Mouse (Mus musculus): ENCODE results near the gene Xylt2. TPM values are rescaled to one million over a fixed set of nuclear protein-coding genes. Genes with fewer than 3 reads are reported as not detected.
"Not testable (repeated sequence)": the region's sequence is repeated elsewhere in the genome, so short reads cannot be mapped to it uniquely, and the experiment has no call there.

Gene Xylt2
- polyA plus RNA-seq, 1 experiment from 2014 or later = 15.4 TPM

DNA sequence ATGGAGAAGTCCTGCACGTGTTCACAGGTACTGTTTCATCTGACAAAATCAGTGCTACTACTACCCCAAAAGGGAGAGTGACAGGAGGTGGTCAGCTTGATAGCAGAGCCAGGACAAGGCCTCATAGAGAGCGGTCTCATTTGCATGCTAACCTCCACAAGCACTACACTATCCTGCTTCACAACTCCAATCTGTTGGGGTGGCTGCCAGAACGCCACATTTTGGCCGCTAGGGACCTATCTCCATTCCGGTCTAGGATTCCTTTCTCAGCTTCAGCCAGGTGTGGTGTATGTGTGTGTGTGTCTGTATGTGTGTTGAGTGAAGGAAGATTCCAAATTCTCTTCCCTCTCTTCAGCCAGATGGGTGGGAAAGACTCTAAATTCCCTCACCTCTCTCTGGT lies 1.9 kb downstream of the Xylt2 start:
- no peaks in the 10 kb centered on the region for H3K27me3 ChIP-seq (replicated peaks)
- no peaks in the 10 kb centered on the region for H3K9me3 ChIP-seq (replicated peaks)
- H3K9ac ChIP-seq (replicated peaks) = 0 out of 2 replicates have a peak overlapping the region, but pooled peaks have one; percentile 80
- H3K4me1 ChIP-seq = peaks cover 49% of the 10 kb centered on the region
- no peaks in the 10 kb centered on the region for H3K36me3 ChIP-seq
- ATAC-seq (ENCODE audit: low FRiP score) = no peak
- H3K4me2 ChIP-seq = peak overlapping the region; percentile 80
- 0 out of 2 replicates have a peak overlapping the region, but pooled peaks have one; percentile 81 for H3K4me3 ChIP-seq (replicated peaks)
- H3K27ac ChIP-seq (replicated peaks) = no peak overlapping the region
- WGBS = 83% methylated on average over 5 of the region's 5 CpGs

DNA sequence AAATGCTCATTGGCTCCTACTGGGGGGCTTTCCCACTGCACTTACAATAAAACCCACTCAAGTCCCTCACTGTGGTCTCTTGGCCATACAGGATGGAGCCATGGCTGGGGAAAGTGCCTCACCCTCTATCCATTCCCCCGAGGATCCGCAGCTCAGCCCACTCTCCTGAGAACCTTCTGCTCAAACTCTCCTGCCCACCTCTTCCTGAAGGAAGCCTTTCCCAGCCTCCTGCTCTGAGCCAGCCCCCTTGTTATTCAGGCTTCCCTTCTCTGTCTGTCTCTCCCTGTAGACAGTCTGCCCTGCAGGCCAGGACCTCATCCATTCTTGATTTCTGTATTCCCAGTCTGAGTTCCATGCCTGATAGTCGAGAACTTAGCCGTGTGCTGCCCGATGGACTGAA lies 2.3 kb downstream of the Xylt2 start:
- WGBS = 89% methylated on average over 5 of the region's 5 CpGs
- ATAC-seq (ENCODE audit: low FRiP score) = no peak
- Histone ChIP-seq H3K4me3 (replicated peaks) (no peak overlapping the region), H3K9me3 (replicated peaks) (no peaks in the 10 kb centered on the region), H3K4me2 (peak overlapping the region; percentile 80; the same call in 1 of the 2 replicates), H3K4me1 (peaks cover 49% of the 10 kb centered on the region), H3K36me3 (0 out of 2 replicates have a peak, but pooled peaks cover 4% of the 10 kb centered on the region), H3K27ac (replicated peaks) (no peak overlapping the region), H3K27me3 (replicated peaks) (no peaks in the 10 kb centered on the region), H3K9ac (replicated peaks) (no peak overlapping the region)

DNA sequence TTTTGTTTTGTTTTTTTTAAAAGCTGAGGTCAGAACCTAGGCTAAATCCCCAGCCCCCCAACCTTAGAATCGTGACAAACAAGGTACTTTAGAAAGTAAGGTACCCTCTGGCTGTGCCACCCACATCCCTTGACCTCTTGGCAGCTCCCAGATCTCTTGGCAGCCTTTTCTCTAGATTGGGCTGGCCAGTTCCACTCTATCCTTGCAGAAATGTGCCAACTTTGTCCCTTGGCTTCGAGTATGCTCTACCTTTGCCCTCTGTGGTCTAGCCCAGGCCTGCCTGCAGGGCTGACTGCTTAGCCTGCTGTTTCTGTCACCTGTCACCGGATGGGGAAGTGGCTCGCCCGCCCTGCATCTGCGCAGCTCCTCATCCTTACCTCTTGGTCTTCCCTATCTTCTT lies 12.0 kb downstream of the Xylt2 start:
- Histone ChIP-seq H3K4me2 (no peak overlapping the region), H3K9me3 (replicated peaks) (no peaks in the 10 kb centered on the region), H3K9ac (replicated peaks) (no peak overlapping the region), H3K4me3 (replicated peaks) (no peak overlapping the region), H3K27me3 (replicated peaks) (no peaks in the 10 kb centered on the region), H3K36me3 (peaks cover 86% of the 10 kb centered on the region), H3K4me1 (no peaks in the 10 kb centered on the region), H3K27ac (replicated peaks) (no peak overlapping the region)
- no peak for ATAC-seq (ENCODE audit: low FRiP score)
- 94% methylated on average over 6 of the region's 6 CpGs for WGBS

DNA sequence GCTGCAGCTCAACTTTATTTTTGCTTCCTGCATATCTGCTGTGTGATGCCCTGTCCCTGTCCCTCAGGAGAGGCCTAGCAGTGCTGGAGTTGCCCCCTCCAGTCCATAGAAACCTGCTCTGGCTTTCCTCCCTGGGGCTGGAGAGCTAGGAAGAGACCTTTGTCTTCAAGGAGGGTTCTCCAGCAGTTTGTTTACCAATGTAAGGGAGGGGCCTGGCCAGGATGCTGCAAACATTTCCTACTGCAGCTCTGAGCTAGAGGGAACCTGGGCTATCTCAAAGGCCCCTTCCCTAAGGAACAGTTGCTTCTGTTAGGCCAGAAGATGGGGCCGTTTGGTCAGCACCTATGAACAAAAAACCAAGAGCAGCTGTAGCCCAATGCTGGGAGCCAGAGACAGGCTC lies 16.0 kb downstream of the Xylt2 start:
- no peak overlapping the region for H3K4me2 ChIP-seq
- H3K27ac ChIP-seq (replicated peaks) = 0 out of 2 replicates have a peak overlapping the region, but pooled peaks have one; percentile 9
- H3K27me3 ChIP-seq (replicated peaks) = no peaks in the 10 kb centered on the region
- no peaks in the 10 kb centered on the region for H3K4me1 ChIP-seq
- H3K4me3 ChIP-seq (replicated peaks) = no peak overlapping the region
- H3K9me3 ChIP-seq (replicated peaks) = no peaks in the 10 kb centered on the region
- no peak overlapping the region for H3K9ac ChIP-seq (replicated peaks)
- peaks cover 78% of the 10 kb centered on the region for H3K36me3 ChIP-seq
- 69% methylated on average over 1 of the region's 1 CpGs for WGBS
- ATAC-seq (ENCODE audit: low FRiP score) = no peak

DNA sequence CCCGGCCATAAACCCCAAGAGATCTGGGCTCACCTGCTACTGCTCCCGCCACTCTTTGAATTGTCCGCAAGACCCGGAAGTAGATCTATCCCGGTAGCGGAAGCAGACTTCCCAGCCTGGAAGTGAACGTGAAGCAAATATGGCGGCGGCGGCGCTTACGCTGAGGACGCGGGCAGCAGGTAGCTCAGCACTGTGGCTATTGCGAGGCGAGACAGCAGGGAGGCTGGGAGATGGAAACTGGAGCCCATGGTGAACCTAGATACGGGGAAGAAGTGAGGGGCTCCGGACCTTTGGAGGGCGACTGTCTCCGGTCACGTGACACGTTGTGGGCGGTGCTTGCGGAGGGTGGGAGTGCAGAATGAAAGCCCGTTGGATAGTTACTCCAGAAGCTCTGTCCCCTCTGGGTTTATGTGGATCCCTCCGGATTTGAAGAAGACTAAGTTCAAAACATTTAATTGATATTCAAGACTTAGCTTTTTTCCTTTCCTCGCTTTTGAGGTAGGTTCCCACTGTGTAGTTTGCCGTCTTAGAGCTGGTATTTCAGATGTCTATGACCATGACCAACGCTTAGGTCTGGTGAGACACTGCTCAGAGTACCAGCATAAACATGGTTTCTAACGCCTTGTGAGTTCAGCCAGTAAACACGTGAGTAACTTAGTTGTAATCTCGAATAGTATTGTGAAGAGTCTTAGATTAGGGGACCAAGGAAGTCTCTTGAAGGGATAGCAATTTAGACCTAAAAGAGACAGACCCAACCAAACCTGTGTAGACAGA lies 23.5 kb downstream of the Xylt2 start, which contains the start of the genes Mrpl27 and Eme1:
Gene Mrpl27, plus strand, starts transcription at position 105 of the 774 bp plus-strand sequence.
Gene Eme1, minus strand, starts transcription at position 302 of the 774 bp plus-strand sequence.
- H3K4me2 ChIP-seq = peak within 1 kb of the TSS; percentile 86
- 1% methylated on average over 32 of the region's 32 CpGs for WGBS
- H3K27ac ChIP-seq (replicated peaks) = peak within 1 kb of the TSS; percentile 98
- no peaks in the 10 kb centered on the region for H3K9me3 ChIP-seq (replicated peaks)
- peak; percentile 93 for ATAC-seq (ENCODE audit: low FRiP score)
- peaks cover 16% of the 10 kb centered on the region for H3K4me1 ChIP-seq
- peak within 1 kb of the TSS; percentile 67 for H3K9ac ChIP-seq (replicated peaks)
- peak within 1 kb of the TSS; percentile 72 for H3K4me3 ChIP-seq (replicated peaks)
- no peaks in the 10 kb centered on the region for H3K27me3 ChIP-seq (replicated peaks)
- H3K36me3 ChIP-seq = peaks cover 18% of the 10 kb centered on the region

DNA sequence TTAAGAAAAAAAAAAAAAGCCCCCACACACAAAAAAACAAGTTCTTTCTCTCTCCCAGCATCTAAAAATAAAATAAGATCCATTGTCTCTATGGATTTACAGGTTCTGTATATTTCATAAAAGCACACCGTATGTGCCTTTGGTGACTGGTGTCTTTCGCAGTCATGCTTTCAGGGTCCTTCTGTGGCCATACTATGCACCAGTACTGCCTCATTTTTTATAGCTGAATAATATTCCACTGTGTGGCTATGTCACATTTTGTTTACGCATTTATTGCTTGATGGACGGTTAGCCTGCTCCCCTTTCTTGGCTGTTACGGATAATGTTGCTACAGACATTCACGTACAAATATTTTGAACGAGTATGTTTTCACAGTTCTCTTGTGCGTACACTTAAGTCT lies 24.3 kb downstream of the Xylt2 start:
- ATAC-seq (ENCODE audit: low FRiP score) = no peak
- 48% methylated on average over 8 of the region's 8 CpGs for WGBS

DNA sequence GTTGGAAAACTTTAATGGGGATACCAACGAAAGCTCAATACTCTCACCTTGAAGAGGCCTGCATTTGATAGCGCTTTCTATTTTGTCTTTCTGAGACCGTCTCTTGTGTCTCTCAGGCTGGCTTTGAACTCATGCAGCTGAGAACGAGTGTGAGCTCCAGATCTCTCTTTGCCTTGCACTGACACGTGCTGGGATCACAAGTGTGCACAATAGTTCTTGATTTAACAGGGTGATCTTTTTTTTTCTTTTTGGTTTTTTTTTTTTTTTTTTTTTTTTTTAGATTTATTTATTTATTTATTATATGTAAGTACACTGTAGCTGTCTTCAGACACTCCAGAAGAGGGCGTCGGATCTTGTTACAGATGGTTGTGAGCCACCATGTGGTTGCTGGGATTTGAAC lies 26.1 kb downstream of the Xylt2 start:
- not testable (repeated sequence) for ATAC-seq (ENCODE audit: low FRiP score)

More for the DNA sequence above, 24.3 kb downstream of the Xylt2 start:
- Histone ChIP-seq H3K36me3 (peaks cover 16% of the 10 kb centered on the region), H3K27me3 (replicated peaks) (no peaks in the 10 kb centered on the region), H3K9me3 (replicated peaks) (no peaks in the 10 kb centered on the region), H3K27ac (replicated peaks) (no peak overlapping the region), H3K4me2 (peak overlapping the region; percentile 86), H3K9ac (replicated peaks) (no peak overlapping the region), H3K4me3 (replicated peaks) (peak overlapping the region; percentile 72), H3K4me1 (peaks cover 16% of the 10 kb centered on the region)

DNA sequence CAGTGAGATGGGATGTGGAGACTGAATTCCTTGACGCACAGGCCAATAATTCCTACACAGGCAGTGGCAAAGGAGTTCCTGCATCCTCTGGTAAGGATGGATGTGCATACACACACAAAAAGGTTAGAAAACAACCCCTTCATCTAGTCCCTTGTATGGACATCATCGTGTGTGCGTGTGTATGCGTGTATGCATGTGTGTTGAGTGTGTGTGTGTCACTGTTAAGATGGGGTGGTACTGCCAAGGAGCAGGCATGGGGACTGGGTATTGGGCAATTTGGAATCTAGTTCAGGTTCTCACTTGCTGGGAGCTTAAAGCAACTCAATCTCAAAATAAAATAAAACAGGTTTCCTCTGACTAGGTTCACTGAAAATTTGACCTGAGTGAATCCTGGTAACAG lies 30.9 kb downstream of the Xylt2 start:
- WGBS = 95% methylated on average over 4 of the region's 4 CpGs
- no peaks in the 10 kb centered on the region for H3K27me3 ChIP-seq (replicated peaks)
- ATAC-seq (ENCODE audit: low FRiP score) = no peak
- no peak overlapping the region for H3K9ac ChIP-seq (replicated peaks)
- no peaks in the 10 kb centered on the region for H3K4me1 ChIP-seq
- peaks cover 63% of the 10 kb centered on the region for H3K36me3 ChIP-seq
- no peak overlapping the region for H3K4me2 ChIP-seq
- H3K9me3 ChIP-seq (replicated peaks) = no peaks in the 10 kb centered on the region
- H3K27ac ChIP-seq (replicated peaks) = no peak overlapping the region
- no peak overlapping the region for H3K4me3 ChIP-seq (replicated peaks)

More for the DNA sequence above, 26.1 kb downstream of the Xylt2 start:
- H3K9me3 ChIP-seq (replicated peaks); H3K27ac ChIP-seq (replicated peaks); H3K9ac ChIP-seq (replicated peaks); H3K27me3 ChIP-seq (replicated peaks); H3K4me3 ChIP-seq (replicated peaks); H3K4me2 ChIP-seq: not testable (repeated sequence)
- Histone ChIP-seq H3K36me3 (peaks cover 17% of the 10 kb centered on the region), H3K4me1 (peaks cover 16% of the 10 kb centered on the region)
- 97% methylated on average over 5 of the region's 7 CpGs for WGBS

DNA sequence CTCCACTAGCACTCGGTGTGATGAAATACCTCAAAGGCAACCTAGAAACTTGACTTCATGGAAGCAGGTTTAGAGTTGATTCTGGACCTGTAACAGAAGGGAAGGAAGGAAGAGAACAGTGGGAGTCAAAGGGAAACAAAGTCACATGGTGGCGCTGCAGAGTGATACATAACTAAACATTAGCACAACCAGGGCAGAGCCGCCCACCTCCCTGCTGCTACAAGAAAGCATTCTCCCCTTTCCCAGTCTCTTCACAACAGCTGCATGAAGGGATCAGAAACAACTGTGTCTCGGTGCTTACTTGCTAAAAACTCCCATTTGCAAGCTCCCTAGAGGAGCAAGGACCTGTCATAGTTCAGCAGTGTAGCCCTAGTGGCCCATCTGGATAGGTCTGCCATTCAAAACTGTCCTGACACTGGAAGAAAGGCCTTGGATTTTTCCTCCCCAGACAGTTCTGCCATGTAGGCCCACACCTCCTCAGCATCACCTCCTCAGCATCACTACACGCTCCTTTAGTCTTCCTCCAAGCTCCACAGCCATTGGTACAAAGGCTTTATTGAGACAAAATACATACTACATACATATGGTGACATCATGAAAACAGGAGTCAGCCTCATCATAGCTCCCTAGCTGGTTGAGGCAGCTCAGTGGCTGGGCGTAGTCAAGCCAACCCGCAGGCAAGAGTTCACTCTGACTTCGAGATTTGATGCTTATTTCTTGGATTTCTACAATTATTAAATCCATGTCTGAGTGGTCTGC lies 32.7 kb downstream of the Xylt2 start:
- H3K9ac ChIP-seq (replicated peaks) = no peak overlapping the region
- peaks cover 81% of the 10 kb centered on the region for H3K36me3 ChIP-seq
- H3K4me2 ChIP-seq = no peak overlapping the region
- H3K4me1 ChIP-seq = no peaks in the 10 kb centered on the region
- H3K9me3 ChIP-seq (replicated peaks) = no peaks in the 10 kb centered on the region
- no peaks in the 10 kb centered on the region for H3K27me3 ChIP-seq (replicated peaks)
- H3K27ac ChIP-seq (replicated peaks) = no peak overlapping the region
- no peak overlapping the region for H3K4me3 ChIP-seq (replicated peaks)
- no peak for ATAC-seq (ENCODE audit: low FRiP score)
- WGBS = 92% methylated on average over 8 of the region's 8 CpGs

DNA sequence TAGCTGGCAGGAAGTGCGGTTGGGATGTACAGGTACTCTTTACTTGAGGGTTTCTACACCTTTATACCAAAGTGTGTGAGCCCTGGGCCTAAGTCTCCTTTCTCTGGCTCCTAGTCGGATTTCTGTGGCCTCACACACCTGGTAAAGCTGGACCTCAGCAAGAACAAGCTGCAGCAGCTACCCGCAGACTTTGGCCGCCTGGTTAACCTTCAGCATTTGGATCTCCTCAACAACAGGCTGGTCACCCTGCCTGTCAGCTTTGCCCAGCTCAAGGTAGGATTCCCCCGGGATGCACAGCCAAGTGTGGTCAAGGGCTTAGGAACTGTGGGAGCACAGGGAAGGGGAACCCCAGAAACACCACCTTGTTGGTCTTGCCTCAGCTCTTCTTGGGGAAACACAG lies 42.9 kb downstream of the Xylt2 start:
- Histone ChIP-seq H3K9me3 (replicated peaks) (no peaks in the 10 kb centered on the region), H3K4me2 (no peak overlapping the region), H3K9ac (replicated peaks) (no peak overlapping the region), H3K27me3 (replicated peaks) (no peaks in the 10 kb centered on the region), H3K4me3 (replicated peaks) (no peak overlapping the region), H3K4me1 (peaks cover 14% of the 10 kb centered on the region), H3K27ac (replicated peaks) (no peak overlapping the region), H3K36me3 (peaks cover 75% of the 10 kb centered on the region)
- 92% methylated on average over 5 of the region's 5 CpGs for WGBS
- ATAC-seq (ENCODE audit: low FRiP score) = no peak

DNA sequence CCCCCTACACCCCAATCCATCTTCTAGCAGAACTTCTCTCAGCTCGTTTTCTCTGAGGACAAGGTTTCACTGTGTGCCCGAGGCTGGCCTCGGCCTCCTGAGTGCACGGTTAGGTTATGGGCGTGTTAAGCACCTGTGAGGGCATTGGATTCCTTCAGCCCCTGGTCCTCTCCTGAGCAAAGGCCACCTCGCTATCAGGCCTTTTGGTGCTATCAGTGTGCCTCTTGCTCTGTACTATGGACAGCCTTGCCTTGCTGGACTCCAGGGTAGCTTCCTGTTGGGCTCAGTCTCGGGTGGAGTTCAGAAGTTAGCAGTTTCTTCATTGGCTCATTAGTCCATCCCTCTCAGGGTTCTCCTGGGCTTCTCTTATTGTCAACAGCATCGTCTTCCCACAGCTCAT lies 44.3 kb downstream of the Xylt2 start:
- no peak overlapping the region for H3K9ac ChIP-seq (replicated peaks)
- H3K27me3 ChIP-seq (replicated peaks) = no peaks in the 10 kb centered on the region
- H3K9me3 ChIP-seq (replicated peaks) = no peaks in the 10 kb centered on the region
- no peak overlapping the region for H3K4me2 ChIP-seq
- no peak overlapping the region for H3K27ac ChIP-seq (replicated peaks)
- no peak for ATAC-seq (ENCODE audit: low FRiP score)
- peaks cover 61% of the 10 kb centered on the region for H3K36me3 ChIP-seq
- peaks cover 14% of the 10 kb centered on the region for H3K4me1 ChIP-seq
- 87% methylated on average over 8 of the region's 8 CpGs for WGBS
- H3K4me3 ChIP-seq (replicated peaks) = no peak overlapping the region

DNA sequence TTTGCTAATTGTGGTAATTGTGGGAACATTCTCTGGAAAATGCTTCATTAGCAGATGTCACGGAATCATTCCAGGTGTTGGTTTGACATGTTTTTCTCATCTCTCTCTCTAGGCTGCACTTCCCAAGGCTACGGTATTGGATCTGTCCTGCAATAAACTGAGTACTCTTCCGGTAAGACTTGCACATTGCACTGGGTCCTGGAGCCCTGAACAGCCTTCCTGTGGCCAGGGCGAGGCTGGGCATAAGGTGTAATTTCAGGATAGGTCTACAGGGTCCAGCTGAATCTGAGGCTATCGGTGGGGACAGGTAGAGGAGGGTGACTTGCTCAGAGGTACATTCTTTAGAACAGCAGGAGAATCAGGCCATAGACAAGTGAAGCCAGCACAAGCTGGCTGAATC lies 45.3 kb downstream of the Xylt2 start:
- peaks cover 14% of the 10 kb centered on the region for H3K4me1 ChIP-seq
- no peak overlapping the region for H3K9ac ChIP-seq (replicated peaks)
- H3K27me3 ChIP-seq (replicated peaks) = no peaks in the 10 kb centered on the region
- 93% methylated on average over 5 of the region's 5 CpGs for WGBS
- H3K4me3 ChIP-seq (replicated peaks) = no peak overlapping the region
- no peak for ATAC-seq (ENCODE audit: low FRiP score)
- peaks cover 51% of the 10 kb centered on the region for H3K36me3 ChIP-seq
- no peak overlapping the region for H3K4me2 ChIP-seq
- H3K9me3 ChIP-seq (replicated peaks) = no peaks in the 10 kb centered on the region
- H3K27ac ChIP-seq (replicated peaks) = no peak overlapping the region

Data from neural tube, embryonic 15.5 days (tissue).